Mouse (Mus musculus) kidney, postnatal 14 days (tissue): ENCODE data around the gene Ntng1.
"Not testable (repeated sequence)": the region's sequence is repeated elsewhere in the genome, so short reads cannot be mapped to it uniquely, and the experiment has no call there.

Experiments
- DNase-seq: peaks from one replicate; pipeline ENCODE4 v3.0.0; 2022; ENCODE audit warnings: mixed read lengths

Ntng1 gene

DNA sequence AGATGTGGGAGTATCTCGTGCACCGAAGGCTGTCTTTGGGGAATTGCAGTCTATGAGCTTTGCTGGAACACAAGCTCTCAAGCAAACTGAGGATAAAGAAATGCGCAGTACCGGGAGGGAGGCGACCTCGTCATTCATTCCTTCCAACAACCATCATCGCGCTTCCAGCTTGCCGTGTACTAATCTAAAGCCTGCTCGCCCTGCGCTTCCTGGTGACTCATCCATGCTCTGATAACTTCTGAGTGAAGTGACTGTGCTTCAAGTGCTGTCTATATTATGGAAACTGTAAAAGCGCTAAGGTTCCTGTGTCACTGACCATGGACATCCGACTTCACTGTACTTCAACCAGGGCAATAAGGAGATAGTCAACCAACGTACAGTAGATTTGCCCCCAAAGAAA lies 371.7 kb downstream of the Ntng1 start:
- DNase-seq = no peak

DNA sequence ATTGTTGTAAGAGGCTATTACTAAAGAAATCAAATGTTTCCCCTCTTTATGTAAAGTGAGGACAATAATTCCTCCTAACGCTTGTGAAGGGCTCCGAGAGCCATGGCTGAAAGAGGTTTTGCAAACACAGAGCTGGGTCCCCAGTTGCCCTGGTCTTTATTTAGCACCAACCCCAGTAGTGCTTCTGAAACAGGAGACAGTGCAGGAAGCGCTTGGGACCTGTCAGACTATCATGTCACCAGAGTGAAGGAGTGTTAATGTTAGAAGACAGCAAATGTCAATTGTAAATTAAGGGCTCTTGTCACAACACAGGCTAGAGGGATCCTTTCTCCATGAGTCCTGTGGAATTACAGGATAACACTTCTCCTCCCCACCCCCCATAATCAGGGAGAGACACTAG lies 376.9 kb downstream of the Ntng1 start:
- DNase-seq = no peak

DNA sequence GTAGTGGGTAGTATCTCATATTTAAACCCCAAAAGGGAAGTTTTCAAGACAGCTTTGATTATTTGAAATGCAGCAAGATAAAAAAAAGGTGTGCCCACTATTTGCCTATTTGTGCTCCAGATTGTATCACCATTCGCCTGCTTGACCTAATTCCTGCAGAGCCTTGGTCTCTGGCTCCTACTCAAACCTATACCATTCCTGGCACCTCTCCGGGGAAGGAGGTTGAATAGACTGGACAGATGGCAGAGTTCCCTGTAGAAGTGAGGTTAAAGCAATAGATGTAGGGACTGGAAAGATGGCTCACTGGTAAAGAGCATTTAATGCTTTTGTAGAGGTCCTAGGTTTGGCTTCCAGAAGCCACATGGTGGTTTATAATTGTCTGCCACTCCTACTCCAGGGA lies 378.2 kb downstream of the Ntng1 start:
- no peak for DNase-seq

DNA sequence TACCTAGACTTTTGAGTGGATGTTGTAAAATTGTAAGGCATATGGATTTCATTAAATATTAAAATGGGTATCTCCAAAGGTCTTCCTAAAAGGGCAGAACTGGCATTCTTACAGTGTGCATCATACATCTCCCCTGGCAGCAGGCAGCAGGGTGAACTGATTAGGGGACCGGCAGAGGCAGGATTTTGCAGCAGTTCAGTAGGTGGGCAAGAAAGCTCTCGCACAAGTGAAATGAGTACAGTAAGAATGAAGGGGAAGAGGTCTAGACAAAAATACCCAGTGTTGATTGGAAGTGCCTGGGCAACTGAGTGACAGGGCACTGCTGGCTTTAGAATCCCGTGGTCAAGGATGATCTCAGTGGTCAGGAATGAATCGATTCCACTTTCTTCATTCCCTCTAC lies 378.7 kb downstream of the Ntng1 start:
- no peak for DNase-seq

DNA sequence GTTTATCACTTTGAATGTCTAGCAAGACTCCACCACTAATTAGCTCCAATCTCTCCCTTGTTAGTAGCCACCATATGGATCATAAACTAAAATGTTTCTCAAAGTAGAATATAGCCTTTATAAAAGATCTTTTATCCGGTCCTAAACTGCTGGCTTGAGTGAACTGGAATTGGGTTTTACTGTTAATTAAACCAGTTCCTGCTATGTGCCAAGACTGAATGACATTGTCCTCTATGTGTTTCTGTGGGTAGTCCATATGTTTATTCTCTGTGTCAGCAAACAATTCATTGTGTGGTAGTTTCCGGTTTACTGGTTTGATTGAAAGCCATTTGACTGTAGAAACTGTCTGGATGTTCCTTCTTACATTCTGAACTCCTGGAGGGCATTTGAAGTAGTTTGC lies 387.4 kb downstream of the Ntng1 start:
- DNase-seq = no peak

DNA sequence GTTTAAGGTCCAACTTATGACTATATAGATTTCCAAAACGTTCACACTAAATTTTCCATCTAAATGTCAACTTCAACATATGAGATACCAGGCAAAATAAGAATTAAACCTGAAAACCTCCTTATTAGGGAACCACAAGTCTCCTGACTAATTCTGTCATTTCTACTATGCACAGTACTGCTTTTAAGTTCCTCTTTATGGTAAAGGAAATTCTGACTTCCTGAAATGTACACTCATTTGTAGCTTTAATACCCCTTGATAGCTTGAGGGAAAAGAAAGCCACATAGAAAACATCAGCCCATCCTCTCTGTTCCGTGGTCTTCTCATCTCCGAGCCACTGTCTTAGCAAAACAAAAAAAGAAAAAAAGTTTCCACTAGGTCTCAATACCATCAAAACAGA lies 396.2 kb downstream of the Ntng1 start:
- not testable (repeated sequence) for DNase-seq

DNA sequence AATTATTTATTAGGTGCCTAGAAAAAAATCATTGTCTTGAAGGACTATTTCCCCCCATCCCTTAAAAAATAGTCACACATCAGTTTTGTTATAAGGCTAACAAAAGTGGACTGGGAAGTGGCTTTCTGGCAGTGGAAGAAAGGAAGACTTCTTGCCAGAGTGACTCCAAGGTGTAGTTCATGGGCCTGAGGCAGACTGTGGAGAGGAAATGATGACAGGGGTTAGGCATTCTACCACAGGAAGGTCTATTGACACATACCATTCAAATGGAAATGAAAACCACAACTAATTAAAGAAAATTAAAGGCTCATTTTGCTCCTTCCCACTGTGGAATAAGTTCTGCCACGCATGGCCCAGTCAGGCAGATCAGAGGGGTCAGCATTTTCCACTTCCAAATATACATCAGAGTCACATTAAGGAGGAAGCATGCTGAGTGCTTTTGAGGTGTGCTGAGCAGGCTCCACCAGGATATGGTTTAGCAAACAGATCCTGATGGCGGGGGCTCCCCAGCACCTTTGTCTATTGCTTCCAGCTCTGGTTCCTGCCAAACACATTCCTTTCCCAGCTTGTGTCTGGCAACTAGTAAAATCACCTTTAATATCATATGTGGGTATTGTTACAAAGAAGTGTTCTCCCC lies 403.2 kb downstream of the Ntng1 start:
- no peak for DNase-seq

DNA sequence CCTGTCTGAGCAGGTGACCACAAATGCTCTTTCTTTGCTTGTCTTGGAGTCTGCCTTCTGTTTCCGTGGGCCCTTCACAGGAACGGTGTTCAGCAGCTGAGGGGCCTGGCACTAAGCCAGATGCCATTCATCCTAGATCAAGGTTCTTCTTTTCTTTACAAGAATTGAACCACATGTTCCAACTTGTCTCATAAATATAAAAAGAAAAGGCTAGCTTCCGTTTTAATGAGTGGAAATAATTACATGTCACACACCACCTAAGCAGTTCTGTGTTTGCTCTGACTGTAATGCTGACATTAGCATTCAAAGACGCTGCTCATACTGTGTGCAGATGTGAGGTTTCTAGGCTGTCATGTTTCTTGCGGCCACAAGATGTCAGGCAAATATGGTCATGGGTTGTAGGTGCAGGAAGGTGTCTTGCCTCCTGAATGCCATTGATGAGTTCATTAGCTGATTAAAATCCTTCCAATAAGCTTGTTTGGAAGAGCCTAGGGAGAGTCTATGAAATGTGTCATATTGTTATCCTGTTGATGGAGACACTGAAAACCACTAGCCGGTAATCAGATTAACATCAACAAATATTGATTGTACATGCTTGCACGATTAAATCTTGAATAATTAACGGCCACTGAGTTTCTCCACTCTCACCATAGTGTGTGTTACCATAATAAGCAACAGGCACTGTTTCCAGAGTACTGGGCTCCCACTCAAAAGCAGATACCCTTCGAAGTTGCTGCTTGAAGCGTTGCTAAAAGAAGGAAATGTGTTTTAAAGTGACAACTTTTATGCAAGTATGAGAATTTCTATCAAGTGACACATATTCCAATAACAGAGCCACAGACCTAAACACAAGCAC lies 411.3 kb downstream of the Ntng1 start:
- DNase-seq = peak; percentile 28

DNA sequence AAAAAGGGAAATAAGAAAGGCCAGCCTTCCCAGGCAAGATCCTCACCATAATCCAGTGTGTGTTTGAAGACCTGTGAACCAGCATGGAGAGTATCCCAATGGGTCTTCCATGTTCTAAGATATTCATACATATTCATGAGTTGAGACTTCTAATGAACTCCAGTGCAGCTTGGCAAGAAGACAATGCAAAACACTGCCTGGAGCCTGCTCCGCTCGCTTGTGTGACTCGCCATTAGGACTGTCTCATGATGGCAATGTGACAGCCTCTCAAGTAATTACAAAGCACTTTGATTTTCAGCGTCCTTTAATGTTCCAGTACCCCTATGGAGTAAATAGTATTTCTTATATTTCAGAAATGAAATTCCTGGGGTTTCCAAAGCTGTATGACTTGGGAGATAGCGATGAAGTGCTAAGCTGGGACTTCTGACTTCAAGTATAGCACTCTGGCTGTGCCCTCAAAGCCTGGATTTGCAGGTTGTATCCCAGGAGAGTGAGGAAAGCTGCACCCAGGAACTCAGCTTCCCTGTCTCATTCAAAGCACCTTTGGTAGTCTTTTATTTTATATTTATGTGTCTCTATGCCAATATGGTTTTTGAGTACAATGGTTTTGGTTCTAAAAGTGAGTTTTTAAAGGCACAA lies 412.1 kb downstream of the Ntng1 start:
- peak; percentile 11 for DNase-seq
